Mouse (Mus musculus) G1E-ER4 (cell line): ENCODE results near the gene Kcns1. TPM values are rescaled to one million over a fixed set of nuclear protein-coding genes. Genes with fewer than 3 reads are reported as not detected.

Source experiments
- GATA1 ChIP-seq: IDR thresholded peaks from one replicate; pipeline ENCODE4 v1.8.0; 2012; ENCODE audit warnings: low read length, inconsistent platforms
- polyA plus RNA-seq: library from polyadenylated mRNA; stranded (reverse); fragments of >175 nt; gene quantifications from 2 replicates; pipeline ENCODE4 v1.2.3, GENCODE M21; 2012

The Kcns1 gene
- polyA plus RNA-seq: not detected in 2 replicates

GRCm38 (mm10) chr2:164170902-164171301 lies at the start of gene Kcns1:
Kcns1 (minus strand) TSS chr2:164171113.
- no peak for TF ChIP-seq GATA1

GRCm38 (mm10) chr2:164219295-164219694 lies 48.4 kb upstream of the Kcns1 start:
- no peak for TF ChIP-seq GATA1

- no peak for TF ChIP-seq GATA1
Observed at GRCm38 (mm10) chr2:164212711-164213110, 41.8 kb upstream of the Kcns1 start.

GRCm38 (mm10) chr2:164210892-164211291 lies 40.0 kb upstream of the Kcns1 start:
- no peak for TF ChIP-seq GATA1

GRCm38 (mm10) chr2:164206676-164207075 lies 35.8 kb upstream of the Kcns1 start:
- no peak for TF ChIP-seq GATA1

GRCm38 (mm10) chr2:164199626-164200327 lies 28.9 kb upstream of the Kcns1 start, which contains the start of gene Wfdc15a:
Wfdc15a (minus strand) TSS chr2:164200130.
- no peak for TF ChIP-seq GATA1

GRCm38 (mm10) chr2:164196700-164196990 lies 25.7 kb upstream of the Kcns1 start:
- TF ChIP-seq GATA1: no peak

- no peak for TF ChIP-seq GATA1
Observed at GRCm38 (mm10) chr2:164195971-164196699, 25.2 kb upstream of the Kcns1 start.

- no peak for TF ChIP-seq GATA1
Observed at GRCm38 (mm10) chr2:164194959-164195630, 24.2 kb upstream of the Kcns1 start.

- TF ChIP-seq GATA1: no peak
Observed at GRCm38 (mm10) chr2:164192279-164192678, 21.4 kb upstream of the Kcns1 start.

GRCm38 (mm10) chr2:164190576-164190975 lies 19.7 kb upstream of the Kcns1 start, which contains the start of gene Wfdc12:
Wfdc12 (minus strand) TSS chr2:164190608.
- no peak for TF ChIP-seq GATA1

GRCm38 (mm10) chr2:164188722-164189121 lies 17.8 kb upstream of the Kcns1 start:
- TF ChIP-seq GATA1: no peak

GRCm38 (mm10) chr2:164184145-164184719 lies 13.3 kb upstream of the Kcns1 start:
- no peak for TF ChIP-seq GATA1

- TF ChIP-seq GATA1: no peak
Observed at GRCm38 (mm10) chr2:164183340-164183739, 12.4 kb upstream of the Kcns1 start.

GRCm38 (mm10) chr2:164182692-164183255 lies 11.9 kb upstream of the Kcns1 start, which contains the start of gene Wfdc5:
Wfdc5 (minus strand) TSS chr2:164182742.
- TF ChIP-seq GATA1: no peak

GRCm38 (mm10) chr2:164180770-164181169 lies 9.9 kb upstream of the Kcns1 start:
- no peak for TF ChIP-seq GATA1
